ENCODE assay signal across 10 mouse cellular contexts in the genomic region with DNA sequence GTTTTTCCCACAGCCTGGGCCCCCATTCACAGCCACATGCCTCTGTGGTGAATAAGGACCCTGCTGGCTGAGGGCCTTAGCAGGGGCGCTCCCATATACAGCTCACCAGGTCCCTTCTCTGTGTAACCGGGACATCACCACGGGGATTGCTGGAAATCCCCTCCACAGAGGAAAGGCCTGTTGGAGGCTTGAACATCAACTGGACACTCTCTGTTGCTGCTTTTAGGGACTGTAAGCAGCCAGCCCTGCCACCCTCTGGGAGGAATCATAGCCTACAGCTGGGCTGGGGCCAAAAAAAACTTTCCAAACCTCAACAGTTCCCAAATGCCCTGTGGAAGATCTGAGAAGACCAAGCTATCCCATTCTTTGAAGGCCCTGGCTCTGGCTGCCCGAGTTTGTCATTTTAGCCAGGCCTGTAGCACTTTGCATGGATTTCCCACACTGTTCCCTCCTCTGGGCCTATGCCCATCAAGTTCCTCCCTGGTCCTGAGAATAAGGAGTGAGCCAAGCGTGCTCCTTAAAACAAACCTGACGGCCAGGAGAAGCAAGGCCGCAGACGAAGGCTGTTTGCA. TPM values are rescaled to one million over a fixed set of nuclear protein-coding genes. Genes with fewer than 3 reads are reported as not detected.
DNase-seq lines count a peak whose midpoint lies in the region; ATAC-seq lines count a peak whose summit lies in the region.
"Had no signal": no experiment of that assay in that cellular context is flagged by ENCODE, and none has a peak within 500 bp of the region (broad histone marks: within the 10 kb centered on the region; RNA-seq: fewer than 3 reads in every experiment).

No protein-coding gene starts in this region.

- peak; percentile 39 for DNase-seq in urinary bladder, postnatal 14 days (ENCODE audit: low spot score)
- DNase-seq in urinary bladder, postnatal 25 days (ENCODE audit: low spot score), result no peak
- no peak for DNase-seq in right cerebral cortex, postnatal 36 days (ENCODE audit: low spot score in 2 of 2)
- DNase-seq in thymus, postnatal 14 days, result no peak
- no peak for DNase-seq in layer of hippocampus, adult 11-12 months (ENCODE audit: low spot score)

- peak overlapping the region; percentile 61 for H3K27ac ChIP-seq in heart, embryonic 15.5 days
- peak overlapping the region; percentile 54 for H3K27ac ChIP-seq in lung, embryonic 15.5 days
- H3K27ac ChIP-seq: limb, embryonic 12.5 days; midbrain, embryonic 13.5 days had no signal

- H3K9me3 ChIP-seq in heart, embryonic 15.5 days (replicated peaks), result no peaks in the 10 kb centered on the region
- no peaks in the 10 kb centered on the region for H3K9me3 ChIP-seq in lung, embryonic 15.5 days
- H3K9me3 ChIP-seq: limb, embryonic 12.5 days; midbrain, embryonic 13.5 days had no signal

- H3K4me3 ChIP-seq in heart, embryonic 15.5 days, result no peak overlapping the region
- H3K4me3 ChIP-seq in lung, embryonic 15.5 days, result no peak overlapping the region
- H3K4me3 ChIP-seq: limb, embryonic 12.5 days; midbrain, embryonic 13.5 days had no signal

- WGBS in heart, embryonic 15.5 days, result 73% methylated on average over 8 of the region's 8 CpGs
- 57% methylated on average over 8 of the region's 8 CpGs for WGBS in lung, embryonic 15.5 days

- H3K4me1 ChIP-seq in heart, embryonic 15.5 days (replicated peaks), result peaks cover 17% of the 10 kb centered on the region
- H3K4me1 ChIP-seq in lung, embryonic 15.5 days, result peaks cover 22% of the 10 kb centered on the region
- H3K4me1 ChIP-seq: midbrain, embryonic 13.5 days had no signal

- no peak overlapping the region for H3K9ac ChIP-seq in heart, embryonic 15.5 days
- H3K9ac ChIP-seq in lung, embryonic 15.5 days, result no peak overlapping the region
- H3K9ac ChIP-seq: limb, embryonic 12.5 days; midbrain, embryonic 13.5 days had no signal

- H3K27me3 ChIP-seq in heart, embryonic 15.5 days, result no peaks in the 10 kb centered on the region
- no peaks in the 10 kb centered on the region for H3K27me3 ChIP-seq in lung, embryonic 15.5 days
- H3K27me3 ChIP-seq: limb, embryonic 12.5 days; midbrain, embryonic 13.5 days had no signal

- H3K4me2 ChIP-seq in heart, embryonic 15.5 days, result no peak overlapping the region
- no peak overlapping the region for H3K4me2 ChIP-seq in lung, embryonic 15.5 days
- H3K4me2 ChIP-seq: limb, embryonic 12.5 days; midbrain, embryonic 13.5 days had no signal

- H3K36me3 ChIP-seq in heart, embryonic 15.5 days, result no peaks in the 10 kb centered on the region
- no peaks in the 10 kb centered on the region for H3K36me3 ChIP-seq in lung, embryonic 15.5 days
- H3K36me3 ChIP-seq: limb, embryonic 12.5 days; midbrain, embryonic 13.5 days had no signal

- 0 out of 2 replicates have a peak, but pooled peaks have one; percentile 47 for ATAC-seq in heart, embryonic 15.5 days (replicated peaks; ENCODE audit: insufficient number of reproducible peaks, insufficient read depth, low FRiP score, low read depth)
- peak; percentile 50 for ATAC-seq in lung, embryonic 15.5 days (ENCODE audit: borderline replicate concordance, extremely low read depth, low FRiP score, low TSS enrichment)
- ATAC-seq: inflammation-experienced regulatory T-cells, adult 6 months; midbrain, embryonic 13.5 days had no signal

RNA-seq across cellular contexts. Expression of a gene that starts 38.5 kb away (rescaled TPM):
- polyA plus RNA-seq in heart, embryonic 15.5 days (2015; fragmentation: Nextera tagmentation; extraction: Ambion mirVana), result 5.5 and 7.8 TPM in 2 replicates
- polyA plus RNA-seq in lung, embryonic 15.5 days (2015; fragmentation: Nextera tagmentation; extraction: Ambion mirVana), result 26.5 and 29.4 TPM in 2 replicates

RNA-seq across cellular contexts. Expression of a gene that starts 49.9 kb away (rescaled TPM):
- polyA plus RNA-seq in heart, embryonic 15.5 days (2015; fragmentation: Nextera tagmentation; extraction: Ambion mirVana), result 24.6 and 26.4 TPM in 2 replicates
- polyA plus RNA-seq in lung, embryonic 15.5 days (2015; fragmentation: Nextera tagmentation; extraction: Ambion mirVana), result 42.0 and 43.7 TPM in 2 replicates
